Mouse (Mus musculus): ENCODE results near the gene Pmfbp1. TPM values are rescaled to one million over a fixed set of nuclear protein-coding genes. Genes with fewer than 3 reads are reported as not detected.
A peak's percentile ranks its signal among the peaks of the same experiment; 100 is the strongest.

The Pmfbp1 gene
- polyA plus RNA-seq, 1 experiment from 2014 or later, result 3.1 TPM

- 64% methylated on average over 3 of the region's 3 CpGs for WGBS
- DNase-seq (ENCODE audit: low spot score, missing footprints) (no peak), ATAC-seq (ENCODE audit: low FRiP score) (no peak)
- Histone ChIP-seq H3K4me2 (no peak overlapping the region), H3K36me3 (ENCODE audit: control insufficient read depth, insufficient read depth, low read length) (no peaks in the 10 kb centered on the region), H3K27ac (ENCODE audit: low read depth, low read length) (0 out of 2 replicates have a peak overlapping the region, but pooled peaks have one; percentile 3), H3K9me3 (ENCODE audit: control insufficient read depth, low read length) (no peaks in the 10 kb centered on the region), H3K27me3 (ENCODE audit: control insufficient read depth, insufficient read depth, low read length) (no peaks in the 10 kb centered on the region), H3K4me1 (ENCODE audit: control insufficient read depth, insufficient read depth, low read length) (peaks cover 25% of the 10 kb centered on the region; the same call in 1 of the 2 replicates), H3K9ac (ENCODE audit: low read length) (no peak overlapping the region), H3K4me3 (ENCODE audit: low read depth, low read length) (no peak overlapping the region)
These were observed 28.8 kb upstream of the Pmfbp1 start for GRCm38 (mm10) chr8:109465056-109465455.

GRCm38 (mm10) chr8:109465761-109466160, 28.1 kb upstream of the Pmfbp1 start:
- no peak overlapping the region for H3K4me3 ChIP-seq (ENCODE audit: low read depth, low read length)
- H3K27ac ChIP-seq (ENCODE audit: low read depth, low read length), result no peak overlapping the region
- DNase-seq (ENCODE audit: low spot score, missing footprints) (peak; percentile 80), ATAC-seq (ENCODE audit: low FRiP score) (no peak)
- H3K9me3 ChIP-seq (ENCODE audit: control insufficient read depth, low read length), result no peaks in the 10 kb centered on the region
- no peak overlapping the region for H3K9ac ChIP-seq (ENCODE audit: low read length)
- H3K27me3 ChIP-seq (ENCODE audit: control insufficient read depth, insufficient read depth, low read length), result no peaks in the 10 kb centered on the region
- H3K4me1 ChIP-seq (ENCODE audit: control insufficient read depth, insufficient read depth, low read length), result peaks cover 25% of the 10 kb centered on the region; the same call in 1 of the 2 replicates
- no peak overlapping the region for H3K4me2 ChIP-seq
- no peaks in the 10 kb centered on the region for H3K36me3 ChIP-seq (ENCODE audit: control insufficient read depth, insufficient read depth, low read length)
- 64% methylated on average over 3 of the region's 3 CpGs for WGBS

GRCm38 (mm10) chr8:109467516-109467915, 26.3 kb upstream of the Pmfbp1 start:
- no peaks in the 10 kb centered on the region for H3K9me3 ChIP-seq (ENCODE audit: control insufficient read depth, low read length)
- DNase-seq (ENCODE audit: low spot score, missing footprints) (peak; percentile 35), ATAC-seq (ENCODE audit: low FRiP score) (no peak)
- H3K4me1 ChIP-seq (ENCODE audit: control insufficient read depth, insufficient read depth, low read length), result peaks cover 25% of the 10 kb centered on the region; the same call in 1 of the 2 replicates
- no peak overlapping the region for H3K9ac ChIP-seq (ENCODE audit: low read length)
- WGBS, result 35% methylated on average over 5 of the region's 5 CpGs
- no peaks in the 10 kb centered on the region for H3K36me3 ChIP-seq (ENCODE audit: control insufficient read depth, insufficient read depth, low read length)
- no peaks in the 10 kb centered on the region for H3K27me3 ChIP-seq (ENCODE audit: control insufficient read depth, insufficient read depth, low read length)
- H3K27ac ChIP-seq (ENCODE audit: low read depth, low read length), result no peak overlapping the region
- H3K4me3 ChIP-seq (ENCODE audit: low read depth, low read length), result no peak overlapping the region
- H3K4me2 ChIP-seq, result no peak overlapping the region

GRCm38 (mm10) chr8:109468112-109468511, 25.7 kb upstream of the Pmfbp1 start:
- Histone ChIP-seq H3K4me1 (ENCODE audit: control insufficient read depth, insufficient read depth, low read length) (peaks cover 23% of the 10 kb centered on the region; the same call in 1 of the 2 replicates), H3K4me3 (ENCODE audit: low read depth, low read length) (no peak overlapping the region), H3K36me3 (ENCODE audit: control insufficient read depth, insufficient read depth, low read length) (no peaks in the 10 kb centered on the region), H3K27me3 (ENCODE audit: control insufficient read depth, insufficient read depth, low read length) (no peaks in the 10 kb centered on the region), H3K4me2 (no peak overlapping the region), H3K27ac (ENCODE audit: low read depth, low read length) (no peak overlapping the region), H3K9me3 (ENCODE audit: control insufficient read depth, low read length) (no peaks in the 10 kb centered on the region), H3K9ac (ENCODE audit: low read length) (no peak overlapping the region)
- WGBS, result 83% methylated on average over 11 of the region's 11 CpGs
- no peak for ATAC-seq (ENCODE audit: low FRiP score)
- DNase-seq (ENCODE audit: low spot score, missing footprints), result peak; percentile 82

GRCm38 (mm10) chr8:109471876-109472275, 22.0 kb upstream of the Pmfbp1 start:
- no peaks in the 10 kb centered on the region for H3K36me3 ChIP-seq (ENCODE audit: control insufficient read depth, insufficient read depth, low read length)
- DNase-seq (ENCODE audit: low spot score, missing footprints), result no peak
- H3K4me1 ChIP-seq (ENCODE audit: control insufficient read depth, insufficient read depth, low read length), result peaks cover 5% of the 10 kb centered on the region; the same call in 1 of the 2 replicates
- H3K9ac ChIP-seq (ENCODE audit: low read length), result no peak overlapping the region
- 92% methylated on average over 6 of the region's 6 CpGs for WGBS
- H3K4me3 ChIP-seq (ENCODE audit: low read depth, low read length), result no peak overlapping the region
- no peaks in the 10 kb centered on the region for H3K9me3 ChIP-seq (ENCODE audit: control insufficient read depth, low read length)
- no peak overlapping the region for H3K27ac ChIP-seq (ENCODE audit: low read depth, low read length)
- no peak overlapping the region for H3K4me2 ChIP-seq
- ATAC-seq (ENCODE audit: low FRiP score), result no peak
- no peaks in the 10 kb centered on the region for H3K27me3 ChIP-seq (ENCODE audit: control insufficient read depth, insufficient read depth, low read length)

- WGBS, result 91% methylated on average over 8 of the region's 8 CpGs
- Histone ChIP-seq H3K9ac (ENCODE audit: low read length) (no peak overlapping the region), H3K4me2 (no peak overlapping the region), H3K27me3 (ENCODE audit: control insufficient read depth, insufficient read depth, low read length) (no peaks in the 10 kb centered on the region), H3K4me3 (ENCODE audit: low read depth, low read length) (no peak overlapping the region), H3K27ac (ENCODE audit: low read depth, low read length) (no peak overlapping the region), H3K9me3 (ENCODE audit: control insufficient read depth, low read length) (no peaks in the 10 kb centered on the region), H3K4me1 (ENCODE audit: control insufficient read depth, insufficient read depth, low read length) (peaks cover 5% of the 10 kb centered on the region; the same call in 1 of the 2 replicates), H3K36me3 (ENCODE audit: control insufficient read depth, insufficient read depth, low read length) (no peaks in the 10 kb centered on the region)
- DNase-seq (ENCODE audit: low spot score, missing footprints) (no peak), ATAC-seq (ENCODE audit: low FRiP score) (no peak)
These were observed 21.4 kb upstream of the Pmfbp1 start for GRCm38 (mm10) chr8:109472400-109472799.

GRCm38 (mm10) chr8:109474442-109475121, 19.2 kb upstream of the Pmfbp1 start:
- H3K27me3 ChIP-seq (ENCODE audit: control insufficient read depth, insufficient read depth, low read length), result no peaks in the 10 kb centered on the region
- ATAC-seq (ENCODE audit: low FRiP score), result no peak
- H3K4me2 ChIP-seq, result no peak overlapping the region
- no peaks in the 10 kb centered on the region for H3K36me3 ChIP-seq (ENCODE audit: control insufficient read depth, insufficient read depth, low read length)
- H3K4me1 ChIP-seq (ENCODE audit: control insufficient read depth, insufficient read depth, low read length), result no peaks in the 10 kb centered on the region
- no peak for DNase-seq (ENCODE audit: low spot score, missing footprints)
- no peak overlapping the region for H3K4me3 ChIP-seq (ENCODE audit: low read depth, low read length)
- no peaks in the 10 kb centered on the region for H3K9me3 ChIP-seq (ENCODE audit: control insufficient read depth, low read length)
- no peak overlapping the region for H3K27ac ChIP-seq (ENCODE audit: low read depth, low read length)
- 74% methylated on average over 14 of the region's 14 CpGs for WGBS
- no peak overlapping the region for H3K9ac ChIP-seq (ENCODE audit: low read length)

GRCm38 (mm10) chr8:109475436-109475835, 18.4 kb upstream of the Pmfbp1 start:
- ATAC-seq (ENCODE audit: low FRiP score) (no peak), DNase-seq (ENCODE audit: low spot score, missing footprints) (no peak)
- H3K9ac ChIP-seq (ENCODE audit: low read length), result no peak overlapping the region
- 83% methylated on average over 4 of the region's 4 CpGs for WGBS
- no peaks in the 10 kb centered on the region for H3K27me3 ChIP-seq (ENCODE audit: control insufficient read depth, insufficient read depth, low read length)
- H3K4me3 ChIP-seq (ENCODE audit: low read depth, low read length), result no peak overlapping the region
- H3K4me1 ChIP-seq (ENCODE audit: control insufficient read depth, insufficient read depth, low read length), result no peaks in the 10 kb centered on the region
- no peaks in the 10 kb centered on the region for H3K9me3 ChIP-seq (ENCODE audit: control insufficient read depth, low read length)
- no peaks in the 10 kb centered on the region for H3K36me3 ChIP-seq (ENCODE audit: control insufficient read depth, insufficient read depth, low read length)
- H3K4me2 ChIP-seq, result no peak overlapping the region
- H3K27ac ChIP-seq (ENCODE audit: low read depth, low read length), result no peak overlapping the region

GRCm38 (mm10) chr8:109478586-109478985, 15.2 kb upstream of the Pmfbp1 start:
- Histone ChIP-seq H3K4me2 (no peak overlapping the region), H3K9me3 (ENCODE audit: control insufficient read depth, low read length) (no peaks in the 10 kb centered on the region), H3K4me3 (ENCODE audit: low read depth, low read length) (no peak overlapping the region), H3K36me3 (ENCODE audit: control insufficient read depth, insufficient read depth, low read length) (no peaks in the 10 kb centered on the region), H3K27ac (ENCODE audit: low read depth, low read length) (no peak overlapping the region), H3K4me1 (ENCODE audit: control insufficient read depth, insufficient read depth, low read length) (no peaks in the 10 kb centered on the region), H3K27me3 (ENCODE audit: control insufficient read depth, insufficient read depth, low read length) (no peaks in the 10 kb centered on the region), H3K9ac (ENCODE audit: low read length) (no peak overlapping the region)
- no peak for ATAC-seq (ENCODE audit: low FRiP score)
- DNase-seq (ENCODE audit: low spot score, missing footprints), result no peak
- WGBS, result 89% methylated on average over 6 of the region's 6 CpGs
